Mouse (Mus musculus) heart, embryonic 10.5 days (tissue): ENCODE data around the gene 1700016K19Rik. TPM values are rescaled to one million over a fixed set of nuclear protein-coding genes. Genes with fewer than 3 reads are reported as not detected.

Experiments
- DNase-seq: peaks from one replicate; pipeline ENCODE4 v3.0.0-alpha.2; 2017; ENCODE audit warnings: low spot score
- H3K27ac ChIP-seq: fragments of 300-500 bp; sonication (generic); 2 replicates; pipeline ENCODE4 v1.5.1; 2016; ENCODE audit warnings: mild to moderate bottlenecking
- H3K27me3 ChIP-seq: fragments of 300-500 bp; sonication (generic); 2 replicates; pipeline ENCODE4 v1.6.1; 2016; ENCODE audit warnings: mild to moderate bottlenecking; ENCODE audit not compliant: poor library complexity, insufficient read depth, severe bottlenecking
- H3K36me3 ChIP-seq: fragments of 300-500 bp; sonication (generic); 2 replicates; pipeline ENCODE4 v1.6.1; 2016; ENCODE audit warnings: mild to moderate bottlenecking, moderate library complexity
- H3K4me1 ChIP-seq: fragments of 300-500 bp; sonication (generic); 2 replicates; pipeline ENCODE4 v1.6.1; 2016; ENCODE audit warnings: mild to moderate bottlenecking
- H3K4me3 ChIP-seq: fragments of 300-500 bp; sonication (generic); 2 replicates; pipeline ENCODE4 v1.5.1; 2016; ENCODE audit warnings: mild to moderate bottlenecking, moderate library complexity
- H3K9me3 ChIP-seq: fragments of 300-500 bp; sonication (generic); 2 replicates; pipeline ENCODE4 v1.6.1; 2016; ENCODE audit warnings: mild to moderate bottlenecking, moderate library complexity
- WGBS: fragments of 180-500 bp; shearing (Covaris S2); methylation state at CpG from one replicate; pipeline ENCODE4 v1.1.7; 2016; 5-methylcytosine and 5-hydroxymethylcytosine counted together
- polyA plus RNA-seq: library from polyadenylated mRNA; unstranded; fragments of >200 nt; fragmentation: Nextera tagmentation; extraction: Ambion mirVana; gene quantifications from 2 replicates; pipeline ENCODE4 v1.2.1, GENCODE M21; 2016

1700016K19Rik gene
- polyA plus RNA-seq: 0.16 TPM in 1 of 2 replicates, not detected in the other

DNA sequence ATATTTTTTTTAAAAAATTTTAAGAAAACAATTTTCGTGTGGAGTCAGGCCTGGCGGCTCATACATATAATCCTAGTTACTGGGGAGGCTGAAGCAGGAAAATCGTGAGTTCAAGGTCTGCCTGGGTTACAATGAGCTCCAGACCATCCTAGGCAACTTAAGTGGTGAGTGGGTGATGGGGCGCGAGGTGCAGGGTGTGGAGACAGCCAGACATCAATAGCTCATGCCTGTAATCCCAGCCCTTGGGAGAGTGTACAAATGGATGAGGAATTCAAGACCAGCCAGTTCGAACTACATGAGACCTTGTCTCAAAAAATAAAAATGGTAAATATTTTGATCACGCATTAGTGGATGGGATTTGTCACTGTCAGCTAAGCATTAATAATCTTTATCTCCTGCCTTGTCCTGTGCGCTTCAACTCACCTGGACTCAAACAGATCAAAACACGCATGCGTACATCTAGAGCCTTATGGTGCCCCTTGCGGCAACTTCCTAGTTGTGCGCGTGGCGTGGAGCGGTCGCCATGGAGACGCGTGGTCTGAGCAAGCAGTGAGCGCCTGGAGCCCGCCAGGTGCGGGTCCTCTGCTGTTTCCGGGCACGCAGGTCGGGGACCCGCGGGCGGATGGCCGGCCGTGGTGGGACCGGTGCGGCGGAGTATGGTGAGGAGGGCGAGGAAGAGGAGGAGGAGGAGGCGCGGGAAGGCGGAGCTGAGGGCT lies at the start of gene 1700016K19Rik:
1700016K19Rik (plus strand) TSS at position 473 of the 716 bp plus-strand sequence.
- peak within 1 kb of the TSS; percentile 72 for H3K4me3 ChIP-seq
- H3K9me3 ChIP-seq: no peaks in the 10 kb centered on the region
- 0 out of 2 replicates have a peak within 1 kb of the TSS, but pooled peaks have one; percentile 37 for H3K27ac ChIP-seq
- no peaks in the 10 kb centered on the region for H3K36me3 ChIP-seq
- DNase-seq: peak; percentile 84
- peaks cover 33% of the 10 kb centered on the region for H3K27me3 ChIP-seq
- WGBS: 12% methylated on average over 36 of the region's 36 CpGs
- H3K4me1 ChIP-seq: 0 out of 2 replicates have a peak, but pooled peaks cover 5% of the 10 kb centered on the region

DNA sequence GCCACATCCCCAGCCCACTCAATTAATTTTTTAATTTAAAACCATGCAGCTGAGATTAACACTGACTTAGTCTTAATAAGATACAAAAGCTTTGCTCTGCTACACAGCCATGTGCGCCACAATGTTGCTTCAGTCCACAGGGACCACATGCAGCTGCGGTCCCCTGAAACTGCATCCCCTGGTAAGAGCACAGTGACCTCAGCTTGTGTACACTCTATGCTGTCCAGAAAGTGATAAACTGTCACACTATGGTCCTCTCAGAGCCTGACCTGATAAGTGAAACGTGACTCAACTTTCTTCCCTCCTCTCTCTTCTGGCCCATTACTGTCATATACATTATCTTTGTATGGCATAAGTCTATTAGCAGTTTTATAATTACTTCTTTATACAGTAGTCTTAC lies 49.3 kb upstream of the 1700016K19Rik start:
- Histone ChIP-seq H3K4me1 (peaks cover 32% of the 10 kb centered on the region), H3K27ac (no peak overlapping the region), H3K27me3 (0 out of 2 replicates have a peak, but pooled peaks cover 3% of the 10 kb centered on the region), H3K36me3 (no peaks in the 10 kb centered on the region), H3K9me3 (no peaks in the 10 kb centered on the region), H3K4me3 (no peak overlapping the region)
- no peak for DNase-seq
- 62% methylated on average over 3 of the region's 3 CpGs for WGBS

DNA sequence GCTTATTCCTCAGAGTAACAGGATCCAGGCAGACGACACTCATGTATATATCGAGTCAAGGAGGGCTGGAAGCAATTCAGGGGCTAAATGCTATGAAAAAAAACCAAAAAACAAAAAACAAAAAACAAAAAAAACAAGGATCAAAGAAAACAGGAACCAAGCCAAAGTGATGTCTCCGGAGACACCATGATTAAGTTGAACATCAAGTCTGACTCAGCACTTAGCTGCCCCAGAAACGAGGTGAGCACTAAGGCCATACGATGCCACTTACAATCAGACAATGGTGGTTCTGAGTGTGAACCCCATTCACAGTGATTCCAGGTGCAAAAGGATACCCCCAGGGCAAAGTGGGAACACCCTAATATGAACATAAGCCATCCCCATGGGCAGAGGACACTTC lies 47.8 kb upstream of the 1700016K19Rik start:
- Histone ChIP-seq H3K9me3 (no peaks in the 10 kb centered on the region), H3K27ac (no peak overlapping the region), H3K4me1 (peaks cover 18% of the 10 kb centered on the region), H3K36me3 (no peaks in the 10 kb centered on the region), H3K27me3 (0 out of 2 replicates have a peak, but pooled peaks cover 3% of the 10 kb centered on the region), H3K4me3 (no peak overlapping the region)
- no peak for DNase-seq
- 79% methylated on average over 5 of the region's 5 CpGs for WGBS

DNA sequence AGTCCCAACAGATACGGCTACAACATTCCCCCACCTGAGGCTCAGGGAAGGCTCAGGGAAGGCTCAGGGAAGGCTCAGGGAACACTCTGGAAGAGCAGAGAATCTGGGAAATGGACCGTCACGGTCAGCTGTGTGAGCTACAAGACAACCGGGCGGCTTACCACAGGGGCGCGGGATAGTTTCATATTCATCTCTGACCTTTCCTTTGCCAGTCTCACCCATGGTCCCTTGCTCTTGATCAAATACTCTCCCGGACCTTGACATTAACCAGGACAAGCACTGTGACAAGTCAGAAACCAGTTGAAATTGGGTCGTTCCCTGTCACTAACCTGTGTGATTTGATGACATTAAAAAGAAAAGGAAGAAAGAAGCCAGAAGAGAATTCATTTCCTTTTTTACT lies 44.8 kb upstream of the 1700016K19Rik start:
- 83% methylated on average over 9 of the region's 9 CpGs for WGBS
- H3K4me3 ChIP-seq: no peak overlapping the region
- DNase-seq: no peak
- H3K9me3 ChIP-seq: no peaks in the 10 kb centered on the region
- H3K27ac ChIP-seq: no peak overlapping the region
- H3K36me3 ChIP-seq: no peaks in the 10 kb centered on the region
- no peaks in the 10 kb centered on the region for H3K4me1 ChIP-seq
- H3K27me3 ChIP-seq: 0 out of 2 replicates have a peak, but pooled peaks cover 3% of the 10 kb centered on the region

DNA sequence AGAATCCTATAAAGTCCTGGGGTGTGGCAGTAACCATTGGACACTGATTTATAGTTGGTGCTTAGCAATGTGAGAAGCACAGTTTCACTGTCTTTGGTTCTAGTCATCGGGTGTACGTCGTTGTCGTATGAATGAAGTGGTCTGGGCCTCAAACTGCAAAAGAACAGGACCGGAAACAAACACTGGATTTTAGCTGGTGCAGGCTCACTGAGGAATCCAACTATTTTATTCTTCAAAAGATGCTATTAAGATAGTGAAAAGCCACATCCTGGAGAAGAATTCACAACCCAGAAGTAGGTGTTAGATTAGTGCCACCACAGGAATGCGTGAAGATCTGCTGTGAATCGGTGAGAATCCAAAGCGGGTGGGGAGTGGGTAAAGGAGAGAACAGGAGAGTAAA lies 43.1 kb upstream of the 1700016K19Rik start:
- no peaks in the 10 kb centered on the region for H3K36me3 ChIP-seq
- no peak for DNase-seq
- 0 out of 2 replicates have a peak, but pooled peaks cover 3% of the 10 kb centered on the region for H3K27me3 ChIP-seq
- peaks cover under 1% of the 10 kb centered on the region; the same call in 1 of the 2 replicates for H3K4me1 ChIP-seq
- no peaks in the 10 kb centered on the region for H3K9me3 ChIP-seq
- H3K4me3 ChIP-seq: no peak overlapping the region
- H3K27ac ChIP-seq: no peak overlapping the region
- WGBS: 63% methylated on average over 8 of the region's 8 CpGs

DNA sequence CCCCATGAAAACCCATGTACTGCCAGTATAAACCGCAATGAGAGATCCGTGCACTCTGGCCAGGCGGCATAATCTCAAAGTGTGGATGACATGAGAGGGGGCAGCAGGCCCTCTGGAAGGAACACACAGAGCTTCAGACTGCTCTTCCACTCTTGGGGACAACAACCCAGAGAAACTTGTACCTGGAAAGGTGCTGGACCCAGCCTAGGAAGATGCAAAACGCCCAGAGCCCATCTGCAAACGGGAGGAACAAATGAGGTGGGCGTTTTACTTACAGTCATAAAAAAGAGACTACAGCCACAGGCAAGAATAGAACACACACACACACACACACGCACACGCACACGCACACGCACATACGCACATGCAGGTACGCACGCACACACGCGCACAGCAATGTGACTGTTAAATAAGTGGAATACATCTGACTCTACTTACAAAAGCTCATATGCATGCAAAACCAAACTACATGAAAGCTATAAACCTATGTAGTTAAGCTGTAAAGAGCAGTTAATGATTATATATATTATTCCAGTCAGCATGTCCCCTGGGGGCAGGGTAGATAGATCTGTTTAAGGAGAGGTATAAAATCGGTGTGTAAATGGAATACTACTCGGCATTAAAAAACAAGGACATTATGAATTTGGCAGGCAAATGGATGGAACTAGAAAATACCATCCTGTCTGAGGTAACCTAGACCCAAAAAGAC lies 42.4 kb upstream of the 1700016K19Rik start:
- DNase-seq: no peak
- Histone ChIP-seq H3K27me3 (0 out of 2 replicates have a peak, but pooled peaks cover 3% of the 10 kb centered on the region), H3K36me3 (no peaks in the 10 kb centered on the region), H3K9me3 (no peaks in the 10 kb centered on the region), H3K4me1 (peaks cover 7% of the 10 kb centered on the region), H3K27ac (no peak overlapping the region), H3K4me3 (no peak overlapping the region)
- WGBS: 84% methylated on average over 17 of the region's 17 CpGs

DNA sequence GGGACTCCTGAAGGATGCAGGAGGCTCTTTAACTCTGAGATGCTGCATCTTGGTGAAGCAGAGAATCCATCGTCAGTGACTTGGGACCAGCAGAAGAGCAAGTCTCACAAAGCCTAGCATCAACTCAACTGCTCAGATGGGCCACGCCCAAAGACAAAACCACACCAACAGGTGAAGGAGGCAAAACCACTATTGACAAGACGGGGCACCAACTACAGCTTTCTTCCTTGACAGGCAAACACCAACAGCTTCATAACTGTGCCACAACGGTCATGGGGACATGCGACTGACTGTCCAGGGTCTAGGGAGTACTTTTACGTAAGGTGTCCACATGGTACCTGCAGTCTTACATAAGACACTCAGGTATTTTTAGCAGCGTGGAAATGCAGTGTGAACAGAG lies 37.9 kb upstream of the 1700016K19Rik start:
- WGBS: 71% methylated on average over 7 of the region's 7 CpGs
- Histone ChIP-seq H3K4me1 (peaks cover 40% of the 10 kb centered on the region), H3K27me3 (peaks cover 23% of the 10 kb centered on the region), H3K36me3 (no peaks in the 10 kb centered on the region), H3K4me3 (no peak overlapping the region), H3K9me3 (no peaks in the 10 kb centered on the region), H3K27ac (no peak overlapping the region)
- no peak for DNase-seq

DNA sequence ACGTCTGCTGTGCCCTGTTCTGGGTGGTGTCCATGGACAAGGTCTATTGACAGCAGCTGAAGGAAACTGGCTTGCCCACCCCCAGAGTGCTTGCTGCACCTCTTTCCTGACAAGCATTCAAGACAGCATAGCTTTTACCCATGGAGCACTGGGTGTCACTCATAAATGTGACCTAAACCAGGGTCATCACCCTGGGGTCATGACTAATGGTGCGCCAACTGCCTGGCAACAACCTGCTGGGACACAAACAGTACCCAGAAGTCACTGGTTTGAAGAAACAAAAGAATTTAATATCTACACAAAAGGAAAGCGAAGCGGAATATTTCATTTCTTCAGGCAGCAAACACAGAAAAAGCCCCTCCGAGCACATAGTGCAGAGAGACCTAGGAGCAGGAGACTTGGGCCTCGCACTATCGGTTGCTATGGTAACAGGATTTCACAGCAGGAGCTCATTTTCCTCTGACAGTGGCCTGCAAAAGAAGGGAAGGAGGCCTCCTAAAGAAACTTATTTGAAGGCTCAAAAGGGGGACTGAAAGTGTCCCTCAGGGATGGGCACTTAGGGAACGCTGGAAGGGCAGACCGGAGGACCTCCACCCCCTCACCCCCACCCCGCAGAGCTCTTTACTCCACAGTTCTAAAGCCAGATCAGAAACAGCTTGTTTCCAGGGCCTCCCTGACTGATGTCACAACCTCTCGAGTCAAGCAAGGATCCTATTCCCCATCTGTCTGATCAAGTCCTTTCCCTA lies 35.8 kb upstream of the 1700016K19Rik start:
- Histone ChIP-seq H3K9me3 (no peaks in the 10 kb centered on the region), H3K4me3 (no peak overlapping the region), H3K36me3 (no peaks in the 10 kb centered on the region), H3K27me3 (peaks cover 43% of the 10 kb centered on the region), H3K27ac (peak overlapping the region; percentile 44), H3K4me1 (peaks cover 46% of the 10 kb centered on the region)
- no peak for DNase-seq
- WGBS: 28% methylated on average over 11 of the region's 11 CpGs

DNA sequence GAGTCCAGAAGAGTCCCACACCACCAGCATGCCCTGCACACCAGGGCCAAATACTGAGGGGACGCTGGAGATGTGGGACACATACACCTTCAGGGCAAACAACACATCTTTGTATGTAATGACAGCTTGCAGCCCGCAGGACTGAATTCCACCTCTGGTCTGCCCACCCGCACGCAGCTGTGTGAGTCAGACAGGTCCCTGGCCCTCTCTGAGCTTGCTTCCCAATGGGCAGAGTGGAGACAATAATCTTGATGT lies 35.3 kb upstream of the 1700016K19Rik start:
- Histone ChIP-seq H3K36me3 (no peaks in the 10 kb centered on the region), H3K4me3 (no peak overlapping the region), H3K27me3 (peaks cover 48% of the 10 kb centered on the region), H3K4me1 (peaks cover 46% of the 10 kb centered on the region), H3K27ac (peak overlapping the region; percentile 44), H3K9me3 (no peaks in the 10 kb centered on the region)
- DNase-seq: no peak
- 62% methylated on average over 4 of the region's 4 CpGs for WGBS

DNA sequence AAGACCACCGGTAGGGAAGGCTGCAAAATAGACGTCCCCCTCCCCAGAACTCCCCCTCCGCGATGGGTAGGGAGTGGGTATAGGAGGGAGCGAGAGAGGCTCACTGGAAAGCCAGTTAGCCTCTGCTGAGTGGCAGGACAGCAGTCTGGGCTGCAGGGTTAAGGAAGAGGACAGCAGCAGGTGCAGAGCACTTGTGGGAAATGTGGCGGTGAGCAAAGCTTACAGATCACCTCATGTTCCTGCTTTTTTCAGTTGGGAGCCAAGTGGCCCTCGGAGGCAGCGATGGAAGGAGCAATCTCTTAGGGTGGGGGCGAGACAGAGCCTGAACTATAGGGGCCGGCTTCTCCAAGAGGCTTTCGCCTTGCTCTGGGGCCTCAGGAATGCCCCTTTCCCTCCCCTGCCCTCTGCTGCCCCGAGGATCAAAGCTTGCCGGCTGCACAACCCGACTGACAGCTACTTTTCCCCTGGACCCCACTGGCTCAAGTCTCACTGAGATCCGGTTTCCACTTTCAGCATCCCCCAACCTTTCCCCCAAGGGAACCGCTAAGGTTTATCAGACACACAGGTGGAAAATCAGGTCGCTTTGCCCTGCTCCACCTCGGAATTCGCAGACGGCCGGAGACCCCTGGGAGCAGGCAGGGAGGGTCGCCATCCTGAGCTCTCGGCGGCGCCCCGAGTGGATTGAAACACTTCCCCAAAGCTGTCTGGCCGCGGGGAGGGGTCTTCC lies 33.9 kb upstream of the 1700016K19Rik start:
- no peaks in the 10 kb centered on the region for H3K36me3 ChIP-seq
- DNase-seq: no peak
- H3K4me1 ChIP-seq: peaks cover 46% of the 10 kb centered on the region
- peak overlapping the region; percentile 80 for H3K4me3 ChIP-seq
- peak overlapping the region; percentile 84 for H3K27ac ChIP-seq
- 8% methylated on average over 28 of the region's 28 CpGs for WGBS
- no peaks in the 10 kb centered on the region for H3K9me3 ChIP-seq
- H3K27me3 ChIP-seq: peaks cover 57% of the 10 kb centered on the region

DNA sequence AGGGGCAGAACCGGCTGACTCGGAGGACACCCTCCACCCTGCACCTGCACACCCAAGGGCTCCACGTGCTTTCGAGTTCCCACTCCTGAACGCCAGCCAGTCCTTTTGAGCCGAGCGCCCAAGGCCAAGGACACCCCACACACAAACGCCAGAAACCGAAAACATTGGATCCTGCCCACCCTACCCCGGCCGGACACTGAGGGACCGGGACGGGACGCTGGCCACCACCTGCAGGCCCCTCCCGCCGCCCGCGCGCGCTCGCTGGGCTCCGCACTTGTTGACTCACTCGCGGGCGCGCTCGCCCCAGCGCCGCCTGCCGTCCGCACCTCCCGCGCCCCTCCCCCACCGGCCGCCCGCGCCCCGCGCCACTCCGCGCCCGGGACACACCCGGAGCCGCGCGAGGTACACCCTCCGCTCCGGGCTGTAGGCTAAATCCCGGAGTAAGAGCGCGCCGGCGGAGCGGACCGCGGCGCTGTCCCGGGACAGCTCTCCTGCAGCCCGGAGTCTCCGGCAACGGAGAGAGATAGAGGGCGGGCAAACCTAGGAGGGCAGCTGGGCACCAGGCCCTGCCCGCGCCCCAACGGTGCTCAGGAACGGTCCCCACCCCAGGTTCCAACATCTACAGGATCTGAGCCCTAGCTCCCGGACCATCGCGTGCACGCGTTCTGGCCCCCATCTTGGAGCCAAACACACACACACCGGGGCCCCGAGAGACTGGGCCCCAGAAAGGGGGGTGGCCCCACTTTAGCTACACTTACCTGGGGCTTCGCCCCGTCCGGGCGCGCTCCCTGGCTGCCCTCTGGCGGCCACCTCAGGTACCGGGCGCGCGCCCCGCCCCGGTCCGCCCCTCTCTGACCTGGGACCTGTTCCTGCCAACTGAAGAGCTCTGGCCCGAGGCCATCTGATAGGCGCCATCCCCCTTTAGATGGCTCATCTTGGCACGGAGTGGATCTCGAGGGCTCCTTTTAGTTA lies 33.0 kb upstream of the 1700016K19Rik start:
- H3K27ac ChIP-seq: peak overlapping the region; percentile 84
- peaks cover 48% of the 10 kb centered on the region for H3K4me1 ChIP-seq
- WGBS: under 1% methylated on average over 90 of the region's 90 CpGs
- H3K36me3 ChIP-seq: no peaks in the 10 kb centered on the region
- peaks cover 57% of the 10 kb centered on the region for H3K27me3 ChIP-seq
- DNase-seq: peak; percentile 84
- H3K4me3 ChIP-seq: peak overlapping the region; percentile 80
- no peaks in the 10 kb centered on the region for H3K9me3 ChIP-seq
